Mouse (Mus musculus) liver, embryonic 15.5 days (tissue): ENCODE measurements around the gene Mpped2. TPM values are rescaled to one million over a fixed set of nuclear protein-coding genes. Genes with fewer than 3 reads are reported as not detected.

Experiments
- ATAC-seq: fragments of 200-750 bp; cut with Nextera tagmentation; 2 replicates; pipeline ENCODE4 v1.8.0; 2017; ENCODE audit warnings: moderate number of reproducible peaks, mild to moderate bottlenecking, moderate library complexity; ENCODE audit not compliant: insufficient read depth
- H3K27ac ChIP-seq: fragments of 300-500 bp; sonication (generic); replicated peaks from 2 replicates; pipeline ENCODE4 v1.5.1; 2015; ENCODE audit warnings: mild to moderate bottlenecking, inconsistent platforms
- H3K27me3 ChIP-seq: fragments of 300-500 bp; sonication (generic); 2 replicates; pipeline ENCODE4 v1.6.1; 2015; ENCODE audit warnings: mild to moderate bottlenecking, inconsistent platforms
- H3K36me3 ChIP-seq: fragments of 300-500 bp; sonication (generic); replicated peaks from 2 replicates; pipeline ENCODE4 v1.6.1; 2015; ENCODE audit warnings: moderate library complexity, mild to moderate bottlenecking, inconsistent platforms
- H3K4me1 ChIP-seq: fragments of 300-500 bp; sonication (generic); replicated peaks from 2 replicates; pipeline ENCODE4 v1.6.1; 2015; ENCODE audit warnings: inconsistent platforms
- H3K4me2 ChIP-seq: fragments of 300-500 bp; sonication (generic); 2 replicates; pipeline ENCODE4 v1.6.1; 2015; ENCODE audit warnings: moderate library complexity, mild to moderate bottlenecking, inconsistent platforms
- H3K4me3 ChIP-seq: fragments of 300-500 bp; sonication (generic); replicated peaks from 2 replicates; pipeline ENCODE4 v1.5.1; 2015; ENCODE audit warnings: mild to moderate bottlenecking, inconsistent platforms
- H3K9ac ChIP-seq: fragments of 300-500 bp; sonication (generic); 2 replicates; pipeline ENCODE4 v1.6.1; 2015; ENCODE audit warnings: moderate library complexity, mild to moderate bottlenecking, inconsistent platforms
- H3K9me3 ChIP-seq: fragments of 300-500 bp; sonication (generic); replicated peaks from 2 replicates; pipeline ENCODE4 v1.6.1; 2016; ENCODE audit warnings: inconsistent platforms
- WGBS: fragments of 180-500 bp; shearing (Covaris S2); methylation state at CpG from one replicate; pipeline ENCODE4 v1.1.7; 2015; ENCODE audit warnings: mixed read lengths; ENCODE audit not compliant: insufficient replicate concordance; 5-methylcytosine and 5-hydroxymethylcytosine counted together
- polyA plus RNA-seq: library from polyadenylated mRNA; unstranded; fragments of >200 nt; fragmentation: Nextera tagmentation; extraction: Ambion mirVana; gene quantifications from 2 replicates; pipeline ENCODE4 v1.2.1, GENCODE M21; 2015

The Mpped2 gene
- polyA plus RNA-seq, 1 experiment from 2014 or later: 2.1 TPM

- 71% methylated on average over 4 of the region's 4 CpGs for WGBS
- H3K4me1 ChIP-seq: no peaks in the 10 kb centered on the region
- no peaks in the 10 kb centered on the region for H3K36me3 ChIP-seq
- H3K27me3 ChIP-seq: no peaks in the 10 kb centered on the region
- no peak overlapping the region for H3K4me3 ChIP-seq
- H3K4me2 ChIP-seq: no peak overlapping the region
- no peak overlapping the region for H3K27ac ChIP-seq
- no peaks in the 10 kb centered on the region for H3K9me3 ChIP-seq
- ATAC-seq: no peak
- H3K9ac ChIP-seq: no peak overlapping the region
Observed at GRCm38 (mm10) chr2:106837241-106837640, 144.2 kb downstream of the Mpped2 start.

- WGBS: 56% methylated on average over 9 of the region's 9 CpGs
- H3K36me3 ChIP-seq: no peaks in the 10 kb centered on the region
- H3K9ac ChIP-seq: no peak overlapping the region
- 0 out of 2 replicates have a peak, but pooled peaks cover 3% of the 10 kb centered on the region for H3K4me1 ChIP-seq
- no peaks in the 10 kb centered on the region for H3K9me3 ChIP-seq
- H3K27me3 ChIP-seq: no peaks in the 10 kb centered on the region
- no peak overlapping the region for H3K4me3 ChIP-seq
- no peak overlapping the region for H3K4me2 ChIP-seq
- H3K27ac ChIP-seq: no peak overlapping the region
- ATAC-seq: no peak
Observed at GRCm38 (mm10) chr2:106844147-106844546, 151.1 kb downstream of the Mpped2 start.

- ATAC-seq: no peak
- Histone ChIP-seq H3K4me1 (0 out of 2 replicates have a peak, but pooled peaks cover 3% of the 10 kb centered on the region), H3K36me3 (no peaks in the 10 kb centered on the region), H3K9ac (no peak overlapping the region), H3K9me3 (no peaks in the 10 kb centered on the region), H3K4me2 (no peak overlapping the region), H3K4me3 (no peak overlapping the region), H3K27ac (no peak overlapping the region), H3K27me3 (no peaks in the 10 kb centered on the region)
- 57% methylated on average over 10 of the region's 10 CpGs for WGBS
Observed at GRCm38 (mm10) chr2:106844766-106845678, 152.0 kb downstream of the Mpped2 start.

GRCm38 (mm10) chr2:106846511-106846910 lies 153.4 kb downstream of the Mpped2 start:
- H3K36me3 ChIP-seq: no peaks in the 10 kb centered on the region
- H3K4me2 ChIP-seq: no peak overlapping the region
- WGBS: 37% methylated on average over 4 of the region's 4 CpGs
- no peaks in the 10 kb centered on the region for H3K9me3 ChIP-seq
- H3K9ac ChIP-seq: no peak overlapping the region
- no peak for ATAC-seq
- H3K27ac ChIP-seq: no peak overlapping the region
- 0 out of 2 replicates have a peak, but pooled peaks cover 3% of the 10 kb centered on the region for H3K4me1 ChIP-seq
- H3K27me3 ChIP-seq: no peaks in the 10 kb centered on the region
- H3K4me3 ChIP-seq: no peak overlapping the region

- WGBS: 78% methylated on average over 9 of the region's 9 CpGs
Observed at GRCm38 (mm10) chr2:106849389-106849788, 156.3 kb downstream of the Mpped2 start.

GRCm38 (mm10) chr2:106851515-106851914 lies 158.4 kb downstream of the Mpped2 start:
- Histone ChIP-seq H3K4me3 (no peak overlapping the region), H3K27me3 (no peaks in the 10 kb centered on the region), H3K9me3 (no peaks in the 10 kb centered on the region), H3K9ac (no peak overlapping the region), H3K4me2 (no peak overlapping the region), H3K36me3 (no peaks in the 10 kb centered on the region), H3K27ac (no peak overlapping the region), H3K4me1 (no peaks in the 10 kb centered on the region)
- 72% methylated on average over 8 of the region's 8 CpGs for WGBS
- no peak for ATAC-seq

More at GRCm38 (mm10) chr2:106849389-106849788, 156.3 kb downstream of the Mpped2 start:
- Histone ChIP-seq H3K4me1 (0 out of 2 replicates have a peak, but pooled peaks cover 3% of the 10 kb centered on the region), H3K27ac (no peak overlapping the region), H3K4me3 (no peak overlapping the region), H3K4me2 (no peak overlapping the region), H3K36me3 (no peaks in the 10 kb centered on the region), H3K9ac (no peak overlapping the region), H3K27me3 (no peaks in the 10 kb centered on the region), H3K9me3 (no peaks in the 10 kb centered on the region)
- ATAC-seq: no peak

GRCm38 (mm10) chr2:106854213-106854612 lies 161.1 kb downstream of the Mpped2 start:
- Histone ChIP-seq H3K9me3 (no peaks in the 10 kb centered on the region), H3K4me1 (no peaks in the 10 kb centered on the region), H3K4me2 (no peak overlapping the region), H3K36me3 (no peaks in the 10 kb centered on the region), H3K9ac (no peak overlapping the region), H3K4me3 (no peak overlapping the region), H3K27me3 (no peaks in the 10 kb centered on the region), H3K27ac (no peak overlapping the region)
- 57% methylated on average over 4 of the region's 4 CpGs for WGBS
- ATAC-seq: no peak

GRCm38 (mm10) chr2:106854758-106855157 lies 161.7 kb downstream of the Mpped2 start:
- H3K4me1 ChIP-seq: no peaks in the 10 kb centered on the region
- H3K9ac ChIP-seq: no peak overlapping the region
- no peaks in the 10 kb centered on the region for H3K36me3 ChIP-seq
- no peak overlapping the region for H3K27ac ChIP-seq
- no peak overlapping the region for H3K4me3 ChIP-seq
- no peaks in the 10 kb centered on the region for H3K27me3 ChIP-seq
- no peak overlapping the region for H3K4me2 ChIP-seq
- ATAC-seq: no peak
- H3K9me3 ChIP-seq: no peaks in the 10 kb centered on the region
- WGBS: 45% methylated on average over 8 of the region's 8 CpGs

- H3K9ac ChIP-seq: no peak overlapping the region
- no peak overlapping the region for H3K4me3 ChIP-seq
- no peaks in the 10 kb centered on the region for H3K36me3 ChIP-seq
- no peak overlapping the region for H3K4me2 ChIP-seq
- WGBS: 59% methylated on average over 13 of the region's 13 CpGs
- no peaks in the 10 kb centered on the region for H3K27me3 ChIP-seq
- ATAC-seq: no peak
- no peaks in the 10 kb centered on the region for H3K9me3 ChIP-seq
- H3K4me1 ChIP-seq: no peaks in the 10 kb centered on the region
- H3K27ac ChIP-seq: no peak overlapping the region
Observed at GRCm38 (mm10) chr2:106855184-106855583, 162.1 kb downstream of the Mpped2 start.

GRCm38 (mm10) chr2:106855623-106856350 lies 162.7 kb downstream of the Mpped2 start:
- no peak for ATAC-seq
- no peaks in the 10 kb centered on the region for H3K36me3 ChIP-seq
- H3K9me3 ChIP-seq: no peaks in the 10 kb centered on the region
- no peaks in the 10 kb centered on the region for H3K27me3 ChIP-seq
- H3K27ac ChIP-seq: no peak overlapping the region
- no peaks in the 10 kb centered on the region for H3K4me1 ChIP-seq
- no peak overlapping the region for H3K9ac ChIP-seq
- 43% methylated on average over 12 of the region's 12 CpGs for WGBS
- no peak overlapping the region for H3K4me3 ChIP-seq
- no peak overlapping the region for H3K4me2 ChIP-seq

GRCm38 (mm10) chr2:106856361-106856961 lies 163.4 kb downstream of the Mpped2 start:
- no peak overlapping the region for H3K4me2 ChIP-seq
- 70% methylated on average over 9 of the region's 9 CpGs for WGBS
- no peak overlapping the region for H3K4me3 ChIP-seq
- ATAC-seq: no peak
- no peaks in the 10 kb centered on the region for H3K4me1 ChIP-seq
- H3K9ac ChIP-seq: no peak overlapping the region
- H3K27ac ChIP-seq: no peak overlapping the region
- H3K36me3 ChIP-seq: no peaks in the 10 kb centered on the region
- H3K9me3 ChIP-seq: no peaks in the 10 kb centered on the region
- no peaks in the 10 kb centered on the region for H3K27me3 ChIP-seq
